Mouse (Mus musculus): ENCODE measurements around the gene Kat2b. TPM values are rescaled to one million over a fixed set of nuclear protein-coding genes. Genes with fewer than 3 reads are reported as not detected.

Gene Kat2b
- total RNA-seq, 1 experiment from 2014 or later, result 38.0 TPM

DNA sequence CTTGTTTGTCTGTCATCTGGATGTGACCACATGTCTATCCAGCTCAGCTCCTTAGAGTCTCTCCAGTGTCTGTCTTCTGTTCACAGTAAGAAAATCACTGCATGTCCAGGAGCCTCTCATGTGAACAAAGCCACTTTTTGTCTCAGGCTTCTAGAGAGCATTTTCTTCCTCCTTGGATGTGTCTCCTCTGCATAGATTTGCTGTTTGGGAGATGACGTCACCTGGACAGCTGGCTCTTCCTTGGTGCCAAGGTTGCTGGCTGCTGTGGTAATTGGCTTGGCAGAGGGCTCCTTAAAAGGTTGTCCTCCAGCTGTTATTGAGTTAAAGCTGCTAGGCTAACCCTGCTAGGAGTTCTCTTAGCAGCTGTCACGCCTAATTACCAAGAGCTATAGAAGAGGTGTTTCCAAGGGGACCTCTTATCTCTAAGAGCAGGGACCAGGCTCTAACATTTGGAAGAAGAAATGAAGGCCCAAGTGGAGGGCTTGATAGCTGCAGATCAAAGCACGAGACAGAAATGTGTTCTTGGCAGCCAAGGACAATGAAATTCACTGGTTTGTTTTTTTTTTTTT lies 29.7 kb downstream of the Kat2b start:
- ATAC-seq (replicated peaks; ENCODE audit: low read depth, poor library complexity, severe bottlenecking), result peak; percentile 62

DNA sequence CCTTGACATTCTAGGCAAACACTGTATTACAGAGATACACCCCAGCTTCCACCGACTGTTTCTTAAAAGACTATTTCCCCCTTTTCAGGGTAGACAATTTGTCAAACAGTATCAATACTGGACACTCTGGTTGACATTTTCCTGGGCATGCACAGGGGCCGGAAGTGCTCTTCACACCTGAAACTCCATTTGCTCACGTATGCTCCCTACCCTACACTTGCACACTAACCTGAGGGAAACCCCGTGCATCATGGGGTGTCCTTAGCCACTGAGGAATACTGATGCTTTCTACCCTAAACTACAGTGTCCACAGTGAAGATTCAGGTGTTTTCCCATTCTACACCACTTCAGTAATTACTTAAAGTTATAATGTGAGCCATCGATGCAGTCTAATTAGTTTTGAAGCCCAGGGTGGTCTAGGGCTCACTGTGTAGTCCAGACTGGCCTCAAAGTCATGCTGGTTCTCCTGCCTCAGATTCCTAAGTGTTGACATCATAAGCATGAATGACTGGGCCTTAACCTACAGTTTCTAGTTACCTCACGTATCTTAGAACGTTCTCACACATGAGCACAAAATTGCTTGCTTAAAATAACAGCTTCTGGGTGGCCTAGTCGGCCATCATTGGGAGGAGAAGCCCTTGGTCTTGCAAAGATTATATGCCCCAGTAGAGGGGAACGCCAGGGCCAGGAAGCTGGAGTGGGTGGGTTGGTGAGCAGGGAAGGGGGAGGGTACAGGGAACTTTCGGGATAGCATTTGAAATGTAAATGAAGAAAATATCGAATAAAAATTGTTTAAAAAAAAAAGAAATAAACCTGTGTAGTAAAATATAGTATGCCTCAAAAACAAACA lies 30.5 kb downstream of the Kat2b start:
- ATAC-seq (replicated peaks; ENCODE audit: low read depth, poor library complexity, severe bottlenecking), result no peak

DNA sequence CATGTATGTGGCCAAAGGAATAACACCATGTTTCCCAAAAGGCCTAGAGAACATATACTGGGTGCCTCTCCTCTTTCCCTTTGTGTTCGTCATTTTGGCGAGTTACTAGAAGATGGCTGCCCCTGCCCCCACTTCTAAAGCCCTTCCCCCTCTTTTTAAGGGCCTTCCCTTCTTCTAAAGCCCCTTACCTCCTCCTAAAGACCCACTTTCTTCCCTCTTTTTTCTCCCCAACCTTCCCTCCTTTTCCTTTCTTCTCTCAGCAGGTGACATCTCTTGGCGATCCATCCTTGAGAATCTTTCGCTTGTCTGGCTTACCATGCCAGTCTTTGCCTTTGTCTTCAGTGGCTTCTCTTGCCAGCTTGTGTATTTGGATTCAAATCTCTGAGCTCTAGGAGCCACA lies 31.9 kb downstream of the Kat2b start:
- no peak for ATAC-seq (replicated peaks; ENCODE audit: low read depth, poor library complexity, severe bottlenecking)

DNA sequence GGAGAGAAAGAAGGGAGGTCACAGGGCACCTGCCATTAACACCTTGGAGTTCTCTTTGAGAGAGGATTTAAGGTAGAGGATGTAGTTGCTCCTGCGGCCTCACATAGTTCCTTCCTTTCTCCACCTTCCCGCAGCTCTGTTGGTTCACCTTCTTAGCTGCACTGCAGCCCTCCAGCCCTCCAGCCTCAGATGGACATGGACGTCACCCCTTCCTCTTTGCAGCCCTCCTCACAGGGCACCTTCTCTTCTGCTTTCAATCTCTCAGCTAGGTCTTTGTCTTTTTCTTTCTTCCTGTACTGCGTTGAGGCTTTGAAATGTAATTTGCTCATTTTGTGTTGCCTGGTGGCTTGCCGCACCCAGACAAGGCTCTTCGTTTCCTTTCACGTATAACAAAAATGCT lies 36.6 kb downstream of the Kat2b start:
- ATAC-seq (replicated peaks; ENCODE audit: low read depth, poor library complexity, severe bottlenecking), result 0 out of 2 replicates have a peak, but pooled peaks have one; percentile 27

DNA sequence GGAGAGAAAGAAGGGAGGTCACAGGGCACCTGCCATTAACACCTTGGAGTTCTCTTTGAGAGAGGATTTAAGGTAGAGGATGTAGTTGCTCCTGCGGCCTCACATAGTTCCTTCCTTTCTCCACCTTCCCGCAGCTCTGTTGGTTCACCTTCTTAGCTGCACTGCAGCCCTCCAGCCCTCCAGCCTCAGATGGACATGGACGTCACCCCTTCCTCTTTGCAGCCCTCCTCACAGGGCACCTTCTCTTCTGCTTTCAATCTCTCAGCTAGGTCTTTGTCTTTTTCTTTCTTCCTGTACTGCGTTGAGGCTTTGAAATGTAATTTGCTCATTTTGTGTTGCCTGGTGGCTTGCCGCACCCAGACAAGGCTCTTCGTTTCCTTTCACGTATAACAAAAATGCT lies 39.4 kb downstream of the Kat2b start:
- ATAC-seq (replicated peaks; ENCODE audit: low read depth, poor library complexity, severe bottlenecking), result peak; percentile 7; the same call in 1 of the 2 replicates

DNA sequence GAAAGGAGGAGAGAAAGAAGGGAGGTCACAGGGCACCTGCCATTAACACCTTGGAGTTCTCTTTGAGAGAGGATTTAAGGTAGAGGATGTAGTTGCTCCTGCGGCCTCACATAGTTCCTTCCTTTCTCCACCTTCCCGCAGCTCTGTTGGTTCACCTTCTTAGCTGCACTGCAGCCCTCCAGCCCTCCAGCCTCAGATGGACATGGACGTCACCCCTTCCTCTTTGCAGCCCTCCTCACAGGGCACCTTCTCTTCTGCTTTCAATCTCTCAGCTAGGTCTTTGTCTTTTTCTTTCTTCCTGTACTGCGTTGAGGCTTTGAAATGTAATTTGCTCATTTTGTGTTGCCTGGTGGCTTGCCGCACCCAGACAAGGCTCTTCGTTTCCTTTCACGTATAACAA lies 42.3 kb downstream of the Kat2b start:
- ATAC-seq (replicated peaks; ENCODE audit: low read depth, poor library complexity, severe bottlenecking), result peak; percentile 62

DNA sequence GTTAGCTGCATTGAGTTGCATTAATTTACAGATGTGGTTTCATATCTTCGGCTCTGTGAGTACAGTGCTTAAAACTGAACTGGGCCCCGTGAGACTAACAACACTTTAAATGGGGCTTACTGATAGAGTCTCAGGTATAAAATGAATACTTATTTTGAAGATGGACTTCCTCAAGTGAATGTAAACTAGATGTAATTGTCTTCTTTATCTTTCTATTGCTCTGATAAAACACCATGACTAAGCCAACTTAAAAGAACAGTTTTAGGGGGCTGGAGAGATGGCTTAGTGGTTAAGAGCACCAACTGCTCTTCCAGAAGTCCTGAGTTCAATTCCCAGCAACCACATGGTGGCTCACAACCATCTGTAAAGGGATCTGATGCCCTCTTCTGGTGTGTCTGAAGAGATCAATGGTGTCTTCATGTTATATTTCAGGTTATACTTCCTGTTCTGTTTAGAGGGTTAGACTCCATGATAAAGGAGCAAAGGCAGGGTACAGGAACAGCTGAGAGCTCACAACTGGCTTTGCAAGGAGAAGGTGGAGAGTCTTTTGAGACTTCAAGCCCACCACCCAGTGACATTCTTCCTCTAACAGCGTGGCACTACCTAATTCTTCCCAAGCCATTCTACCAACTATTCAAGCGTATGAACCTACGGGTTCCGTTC lies 50.8 kb downstream of the Kat2b start:
- ATAC-seq (replicated peaks; ENCODE audit: low read depth, poor library complexity, severe bottlenecking), result no peak

DNA sequence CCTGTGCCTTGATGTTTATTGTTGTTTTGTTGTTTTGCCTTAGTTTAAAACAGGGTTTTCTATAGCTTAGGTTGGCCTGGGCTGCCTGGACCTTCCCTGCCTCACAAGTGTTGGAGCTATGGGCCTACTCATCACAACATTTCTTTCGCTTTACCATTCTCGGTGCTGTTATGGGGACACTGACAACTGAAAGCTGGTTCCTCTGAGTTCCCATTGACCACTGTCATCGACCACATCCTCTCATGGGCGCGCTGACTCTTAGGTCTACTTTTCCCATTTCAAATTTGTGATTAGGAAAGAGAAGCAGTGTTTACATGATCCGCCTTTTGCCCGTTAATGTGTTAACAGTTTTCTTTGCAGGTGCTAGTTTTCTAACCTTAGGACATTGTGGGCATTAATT lies 51.7 kb downstream of the Kat2b start:
- peak; percentile 59; the same call in 1 of the 2 replicates for ATAC-seq (replicated peaks; ENCODE audit: low read depth, poor library complexity, severe bottlenecking)

DNA sequence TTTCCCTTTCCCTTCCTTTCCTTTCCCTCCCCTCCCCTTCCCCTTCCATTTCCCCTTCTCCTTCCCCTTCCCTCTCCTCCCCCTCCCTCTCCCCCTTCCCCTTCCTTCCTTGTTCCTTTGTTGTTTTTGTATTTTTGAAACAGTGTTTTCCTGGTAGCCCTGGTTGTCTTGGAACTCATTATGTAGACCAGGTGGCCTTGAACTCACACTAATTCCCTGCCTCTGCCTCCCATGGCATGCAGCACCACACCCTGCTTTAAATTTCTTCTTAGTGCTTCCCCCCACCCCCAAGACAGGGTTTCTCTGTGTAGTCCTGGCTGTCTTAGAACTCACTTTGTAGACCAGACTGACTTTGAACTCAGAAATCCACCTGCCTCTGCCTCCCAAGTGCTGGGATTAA lies 52.7 kb downstream of the Kat2b start:
- no peak for ATAC-seq (replicated peaks; ENCODE audit: low read depth, poor library complexity, severe bottlenecking)

DNA sequence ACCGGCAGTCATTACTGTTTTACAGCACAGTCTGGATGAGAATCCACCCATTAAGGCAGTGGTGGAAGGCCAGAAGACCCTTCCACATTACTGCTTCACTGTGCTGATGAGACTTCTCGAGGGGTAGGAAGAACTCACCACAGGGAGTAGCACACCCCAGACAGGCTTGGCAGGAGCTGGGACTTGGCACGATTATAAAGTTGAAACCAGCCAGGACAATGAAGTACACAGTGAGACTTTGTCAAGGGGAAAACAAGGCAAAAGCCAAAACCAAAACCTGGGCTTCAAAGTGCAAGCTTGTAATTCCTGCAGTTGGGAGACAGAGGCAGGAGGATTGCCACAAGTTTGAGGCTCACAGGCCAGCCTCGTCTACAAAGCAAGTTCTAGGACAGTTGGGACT lies 54.0 kb downstream of the Kat2b start:
- ATAC-seq (replicated peaks; ENCODE audit: low read depth, poor library complexity, severe bottlenecking), result no peak

DNA sequence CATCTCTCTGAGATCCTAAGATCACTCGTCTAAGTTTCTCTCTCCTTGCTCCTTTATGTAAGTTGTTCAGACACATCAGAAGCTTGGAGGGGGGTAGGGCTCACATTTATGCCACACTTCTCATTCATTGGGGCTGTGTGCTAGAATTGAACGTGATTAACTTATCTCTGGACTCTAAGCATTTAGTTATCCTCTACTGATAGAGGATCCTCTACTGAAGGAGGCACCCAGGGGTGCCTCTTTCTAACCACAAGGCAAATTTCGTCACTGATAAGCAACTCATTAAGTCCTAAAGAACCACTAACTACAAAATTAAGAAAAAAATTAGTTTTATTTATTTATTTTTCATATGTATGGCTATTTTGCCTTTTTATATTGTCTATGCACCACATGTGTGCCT lies 55.5 kb downstream of the Kat2b start:
- ATAC-seq (replicated peaks; ENCODE audit: low read depth, poor library complexity, severe bottlenecking), result no peak

DNA sequence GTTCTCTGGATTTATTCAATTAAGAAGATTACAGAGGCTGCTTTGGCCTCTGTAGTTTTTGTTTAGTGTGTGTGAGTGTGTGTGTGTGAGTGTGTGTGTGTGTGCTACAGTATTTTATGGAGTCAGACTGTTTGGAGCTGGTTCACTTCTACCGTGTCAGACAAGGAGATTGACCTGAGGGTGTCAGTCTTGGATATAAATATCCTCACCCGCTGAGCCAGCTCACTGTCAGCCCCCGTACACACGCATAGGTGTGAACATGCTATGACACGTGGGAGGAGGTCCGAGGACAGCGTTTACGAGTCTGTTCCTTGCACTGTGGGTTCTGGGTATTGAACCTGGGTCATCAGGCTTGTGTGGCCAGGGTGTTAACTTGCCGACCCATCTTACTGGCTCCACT lies 57.1 kb downstream of the Kat2b start:
- ATAC-seq (replicated peaks; ENCODE audit: low read depth, poor library complexity, severe bottlenecking), result no peak

DNA sequence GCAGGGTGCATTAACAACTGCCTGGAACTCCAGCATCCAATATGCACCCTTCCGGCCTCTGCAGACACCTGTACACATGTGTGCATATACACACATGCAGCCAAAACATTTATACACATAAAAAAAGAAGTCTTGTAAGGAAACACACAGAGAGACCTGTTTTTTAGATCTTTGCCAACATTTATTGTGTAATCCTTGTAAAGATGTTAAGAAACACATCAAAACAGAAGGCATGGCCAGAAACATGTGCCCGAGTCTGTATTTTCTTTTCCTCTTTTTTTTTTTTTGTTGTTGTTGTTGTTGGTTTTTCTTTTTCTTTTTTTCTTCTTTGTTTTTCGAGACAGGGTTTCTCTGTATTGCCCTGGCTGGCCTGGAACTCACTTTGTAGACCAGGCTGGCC lies 59.5 kb downstream of the Kat2b start:
- ATAC-seq (replicated peaks; ENCODE audit: low read depth, poor library complexity, severe bottlenecking), result no peak

DNA sequence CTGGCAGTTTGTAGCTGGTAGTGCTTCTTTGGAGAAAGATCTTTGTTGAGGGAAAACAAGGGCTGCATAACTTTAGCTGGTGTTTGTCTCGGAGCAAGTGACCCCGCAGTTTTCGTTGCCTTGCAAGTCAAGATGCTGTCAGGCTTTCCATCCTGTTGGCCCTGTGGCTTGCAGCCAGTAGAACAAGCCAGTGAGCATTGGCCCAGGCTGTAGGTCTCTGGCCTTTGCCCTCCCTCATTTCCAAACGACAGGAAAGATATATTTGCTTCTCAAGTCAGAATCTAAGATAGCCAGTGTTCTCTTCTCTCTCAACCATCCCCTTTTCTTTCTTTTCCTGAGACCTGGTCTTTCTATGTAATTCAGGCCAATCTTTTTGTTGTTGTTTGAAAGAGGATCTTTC lies 60.8 kb downstream of the Kat2b start:
- no peak for ATAC-seq (replicated peaks; ENCODE audit: low read depth, poor library complexity, severe bottlenecking)

DNA sequence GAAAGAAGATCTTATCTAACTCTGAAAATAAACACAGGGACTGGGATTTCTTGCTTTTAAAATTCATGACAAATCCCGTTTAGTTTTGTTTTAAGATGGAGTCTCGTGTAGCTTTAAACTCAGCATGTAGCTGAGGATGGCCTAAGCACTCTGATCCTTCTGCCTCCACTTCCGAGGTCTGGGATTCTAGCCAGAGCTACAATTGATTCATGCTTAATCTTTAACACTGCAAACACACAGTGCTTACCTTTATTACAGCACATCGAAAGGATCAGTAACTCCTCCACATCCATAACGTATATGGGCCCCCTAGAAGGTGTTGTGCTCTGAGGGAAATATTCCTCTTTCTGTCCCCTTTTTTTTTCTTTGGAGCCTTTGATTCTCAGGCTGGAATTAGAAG lies 61.5 kb downstream of the Kat2b start:
- ATAC-seq (replicated peaks; ENCODE audit: low read depth, poor library complexity, severe bottlenecking), result no peak

DNA sequence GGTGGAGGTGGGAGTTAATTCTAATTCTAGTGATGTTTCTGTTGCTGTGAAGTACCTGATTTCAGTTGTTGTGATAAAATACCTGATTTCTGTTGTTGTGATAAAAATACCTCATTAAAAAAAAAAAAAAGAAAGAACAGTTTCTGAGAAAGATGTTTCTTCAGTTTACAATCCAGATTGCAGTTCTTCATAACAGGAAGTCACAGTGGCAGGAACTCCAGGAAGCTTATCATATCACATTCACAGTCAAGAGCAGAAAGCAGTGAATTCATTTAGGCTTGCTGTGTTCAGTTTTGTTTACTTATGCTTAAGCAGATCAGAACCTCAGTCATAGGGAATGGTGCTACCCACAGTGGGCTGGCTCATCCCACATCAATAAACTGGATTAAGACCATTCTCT lies 64.7 kb downstream of the Kat2b start:
- no peak for ATAC-seq (replicated peaks; ENCODE audit: low read depth, poor library complexity, severe bottlenecking)

DNA sequence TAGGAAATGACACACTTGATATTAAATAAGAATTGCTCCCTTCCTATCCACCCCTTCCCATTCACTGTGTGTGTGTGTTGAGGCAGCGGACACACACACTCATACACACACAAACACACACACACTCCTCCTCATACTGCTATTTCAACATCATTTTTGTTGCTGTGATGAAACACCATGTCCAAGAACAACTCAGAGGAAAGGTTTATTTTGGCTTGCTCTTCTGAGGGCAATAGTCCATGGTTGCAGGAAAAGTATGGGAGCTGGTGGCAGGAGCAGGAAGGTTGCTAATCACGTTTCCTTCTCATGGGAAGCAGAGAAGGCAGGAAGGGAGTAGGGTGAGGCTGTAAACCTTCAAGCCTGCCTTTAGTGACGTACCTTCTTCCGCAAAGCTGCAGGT lies 76.7 kb downstream of the Kat2b start:
- ATAC-seq (replicated peaks; ENCODE audit: low read depth, poor library complexity, severe bottlenecking), result no peak

DNA sequence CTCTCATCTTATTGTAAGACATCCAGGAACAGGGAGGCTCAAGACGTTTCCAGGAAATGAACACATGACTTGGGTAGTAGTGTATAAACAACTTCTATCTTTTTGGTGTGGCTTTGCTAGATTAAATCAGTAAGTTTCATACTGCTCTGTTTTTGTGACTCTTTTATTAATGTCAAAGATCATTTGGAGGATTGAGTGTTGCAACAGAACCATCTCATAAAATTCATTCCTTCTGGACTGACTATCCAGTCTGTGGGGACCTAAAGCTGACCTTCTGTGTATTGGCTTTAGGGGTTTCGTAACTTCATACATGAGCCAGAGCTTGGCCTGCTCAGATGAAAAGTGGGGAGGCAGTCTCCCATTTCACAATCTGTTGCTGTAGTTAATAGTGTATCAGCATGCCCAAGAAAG lies 83.6 kb downstream of the Kat2b start:
- ATAC-seq (replicated peaks; ENCODE audit: low read depth, poor library complexity, severe bottlenecking), result no peak

DNA sequence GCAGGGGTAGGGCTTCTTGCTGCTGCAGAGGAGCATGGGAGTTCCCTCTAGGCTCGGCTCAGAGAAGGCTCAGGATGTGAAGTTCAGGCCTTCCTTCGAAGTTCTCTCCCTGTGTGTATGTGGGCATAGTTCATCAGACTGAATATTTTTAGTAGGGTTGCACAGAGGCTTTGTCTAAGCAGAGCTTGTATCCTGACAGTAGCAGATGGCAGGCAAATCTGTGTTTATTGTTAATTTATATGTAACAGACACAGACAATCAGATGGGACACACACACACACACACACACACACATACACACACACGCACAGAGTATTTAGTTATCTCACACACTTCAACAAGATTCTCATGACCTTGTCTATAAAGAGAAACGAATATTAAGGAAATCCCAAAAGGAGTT lies 87.9 kb downstream of the Kat2b start:
- ATAC-seq (replicated peaks; ENCODE audit: low read depth, poor library complexity, severe bottlenecking), result no peak

DNA sequence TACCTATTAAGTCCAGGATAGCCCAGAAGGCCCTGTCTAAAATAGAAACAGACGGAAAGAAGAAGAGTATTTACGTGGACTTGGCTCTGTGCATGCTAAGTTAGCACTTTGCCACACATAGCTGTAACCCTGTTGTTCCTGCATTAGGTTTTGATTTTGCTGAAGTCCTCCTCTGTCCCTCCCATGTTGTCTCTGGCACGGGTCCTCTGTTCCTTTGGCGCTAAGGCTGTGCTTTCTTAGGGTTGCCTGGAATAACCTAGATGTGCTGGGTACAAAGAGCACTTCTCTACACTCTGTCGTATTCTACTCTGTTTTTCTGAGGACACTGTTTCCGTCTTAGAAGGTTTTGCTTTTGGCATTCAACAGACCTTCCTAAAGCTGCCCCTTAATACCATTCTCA lies 88.4 kb downstream of the Kat2b start:
- no peak for ATAC-seq (replicated peaks; ENCODE audit: low read depth, poor library complexity, severe bottlenecking)

DNA sequence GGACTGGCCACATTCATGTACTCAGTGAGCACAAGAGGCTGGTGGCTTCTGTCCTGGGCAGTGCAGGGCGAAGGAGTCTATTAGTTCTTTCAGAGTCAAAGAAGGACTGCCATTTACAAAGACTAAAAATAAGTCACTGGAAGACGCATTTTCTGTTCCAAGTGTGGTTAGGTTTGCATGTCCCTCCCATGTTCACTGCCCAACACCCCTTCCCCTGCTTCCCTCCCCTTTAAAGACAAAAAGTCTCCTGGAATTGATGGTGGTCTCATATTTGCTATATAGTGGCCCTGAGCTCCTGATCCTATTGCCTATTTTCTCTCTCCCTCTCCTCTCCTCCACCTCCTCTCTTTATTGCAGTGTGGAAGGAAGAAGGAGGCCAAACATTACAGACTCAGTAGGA lies 89.3 kb downstream of the Kat2b start:
- no peak for ATAC-seq (replicated peaks; ENCODE audit: low read depth, poor library complexity, severe bottlenecking)
